Mouse (Mus musculus) megakaryocyte, embryonic 14.5 days (primary cell): Measurements from ENCODE around the gene Wdr49. TPM values are rescaled to one million over a fixed set of nuclear protein-coding genes. Genes with fewer than 3 reads are reported as not detected.

Experiments used
- H3K27me3 ChIP-seq: replicated peaks from 2 replicates; pipeline ENCODE3; 2012; ENCODE audit warnings: inconsistent platforms
- H3K36me3 ChIP-seq: replicated peaks from 2 replicates; pipeline ENCODE3; 2012; ENCODE audit warnings: low read length, inconsistent platforms, mixed read lengths
- H3K4me1 ChIP-seq: 2 replicates; pipeline ENCODE4 v1.6.1; 2012; ENCODE audit warnings: inconsistent platforms
- H3K4me3 ChIP-seq: replicated peaks from 2 replicates; pipeline ENCODE3; 2012; ENCODE audit warnings: moderate library complexity, mild to moderate bottlenecking, inconsistent platforms
- H3K9me3 ChIP-seq: 2 replicates; pipeline ENCODE4 v1.6.1; 2012; ENCODE audit warnings: inconsistent platforms
- FLI1 ChIP-seq: IDR thresholded peaks from 2 replicates; pipeline ENCODE4 v1.6.1; 2012; ENCODE audit warnings: low read length, inconsistent platforms, mixed read lengths
- GATA1 ChIP-seq: IDR thresholded peaks from 3 replicates; pipeline ENCODE4 v1.6.1; 2012; ENCODE audit warnings: mixed read lengths, low read length, inconsistent platforms, borderline replicate concordance
- polyA plus RNA-seq: library from polyadenylated mRNA; stranded (reverse); fragments of >175 nt; gene quantifications from 2 replicates; pipeline ENCODE4 v1.2.3, GENCODE M21; 2012; ENCODE audit warnings: low replicate concordance; ENCODE audit not compliant: insufficient read depth

Wdr49 gene
- polyA plus RNA-seq, 1 experiment: not detected

GRCm38 (mm10) chr3:75269978-75270377 is 212.0 kb downstream of the Wdr49 start, which contains the start of gene Serpini2:
Gene Serpini2, minus strand, starts transcription at chr3:75270078.
- no peak for TF ChIP-seq FLI1
- no peak for TF ChIP-seq GATA1
- Histone ChIP-seq H3K27me3 (no peaks in the 10 kb centered on the region), H3K4me3 (no peak within 1 kb of the TSS), H3K9me3 (no peaks in the 10 kb centered on the region), H3K4me1 (no peaks in the 10 kb centered on the region), H3K36me3 (no peaks in the 10 kb centered on the region)

DNA sequence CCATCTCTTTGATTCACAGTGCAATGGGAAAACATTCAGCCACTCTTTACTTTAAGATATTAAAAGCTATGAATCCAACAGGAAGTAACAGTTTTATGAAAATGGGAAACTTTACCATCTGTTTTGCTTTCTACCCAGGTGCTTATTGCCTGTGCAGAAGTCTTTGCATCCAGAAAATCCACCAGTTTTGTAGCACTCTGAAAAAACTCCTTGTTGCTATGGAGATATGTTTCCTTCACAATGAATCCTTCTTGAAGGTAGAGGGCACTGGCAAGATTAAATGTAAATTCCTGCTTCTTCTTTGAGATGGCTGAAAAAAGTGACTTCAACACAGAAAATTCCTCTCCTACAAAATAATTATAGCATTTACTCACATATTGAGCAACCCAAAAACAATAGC is 222.6 kb downstream of the Wdr49 start:
- Histone ChIP-seq H3K4me1 (no peaks in the 10 kb centered on the region), H3K27me3 (no peaks in the 10 kb centered on the region), H3K9me3 (no peaks in the 10 kb centered on the region), H3K36me3 (no peaks in the 10 kb centered on the region), H3K4me3 (no peak overlapping the region)
- no peak for TF ChIP-seq FLI1
- no peak for TF ChIP-seq GATA1

Other genes starting within 250 kb of the Wdr49 start
- gene Serpini2, start 212.1 kb downstream of the Wdr49 start, polyA plus RNA-seq: not detected in 2 replicates
- gene Pdcd10, start 74.7 kb upstream of the Wdr49 start, polyA plus RNA-seq: 11.4 TPM in 1 of 2 replicates, not detected in the other
- gene Serpini1, start 75.4 kb upstream of the Wdr49 start, polyA plus RNA-seq: 0.83 TPM in 1 of 2 replicates, not detected in the other